Mouse (Mus musculus): ENCODE data around the gene Dnajc21. TPM values are rescaled to one million over a fixed set of nuclear protein-coding genes. Genes with fewer than 3 reads are reported as not detected.

Dnajc21 gene
- polyA plus RNA-seq (2015; fragmentation: Nextera tagmentation; extraction: Ambion mirVana) = 10.7 and 15.3 TPM in 2 replicates

GRCm38 (mm10) chr15:10470151-10470831 lies at the start of gene Dnajc21:
Gene Dnajc21, minus strand, starts transcription at chr15:10470516.

DNA sequence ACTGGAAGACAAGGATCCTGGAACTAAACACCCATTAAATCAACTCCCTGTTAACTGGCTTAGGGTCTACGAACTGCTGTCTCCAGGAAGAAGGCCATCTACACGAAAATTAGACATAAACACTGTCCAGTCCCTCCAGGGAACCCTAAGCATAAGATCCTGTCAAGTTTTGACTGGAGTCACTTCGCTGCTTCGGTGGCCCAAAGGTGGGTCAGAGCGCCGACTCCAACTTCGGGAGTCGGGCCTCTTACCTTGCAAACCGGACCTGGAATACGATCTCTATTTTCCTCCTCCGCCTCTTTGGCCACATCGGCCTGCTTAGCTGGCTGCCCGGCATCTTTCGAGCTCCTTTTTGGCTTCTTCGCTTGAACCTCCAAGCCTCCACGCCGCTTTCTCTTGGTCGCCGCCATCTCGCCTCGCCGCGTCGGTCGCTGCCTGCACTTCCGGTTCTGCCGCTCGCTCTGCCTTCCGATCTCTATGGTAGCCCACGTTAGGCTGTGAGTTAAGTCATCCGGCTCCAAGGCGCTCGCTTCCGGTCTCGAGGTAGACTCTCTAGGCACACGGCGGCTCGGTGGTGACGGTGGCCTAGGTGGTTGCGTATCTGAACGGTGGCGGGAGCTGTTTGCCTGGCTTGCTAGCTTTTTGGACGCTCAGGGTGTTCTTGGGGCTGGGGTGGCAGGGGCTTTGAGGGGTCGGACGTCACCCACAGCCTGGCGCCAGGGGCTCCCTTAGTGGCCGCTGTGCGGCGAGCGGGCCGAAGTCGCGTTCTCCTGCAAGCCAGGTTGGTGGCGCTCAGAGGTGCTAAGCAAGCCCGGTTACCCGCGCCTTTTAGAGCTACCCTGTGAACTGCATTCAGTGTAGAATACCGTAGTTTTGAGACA lies 15.4 kb upstream of the Dnajc21 start, which contains the start of the genes Brix1 and Rad1:
Gene Brix1, minus strand, starts transcription at position 464 of the 881 bp plus-strand sequence.
Gene Rad1, plus strand, starts transcription at position 535 of the 881 bp plus-strand sequence.

Other genes with a start within 250 kb of the Dnajc21 start
- gene Gm21973, start 145.1 kb downstream of the Dnajc21 start, polyA plus RNA-seq (2015; fragmentation: Nextera tagmentation; extraction: Ambion mirVana) = 0.61 TPM in 1 of 2 replicates, not detected in the other
- gene Agxt2, start 112.0 kb downstream of the Dnajc21 start, polyA plus RNA-seq (2015; fragmentation: Nextera tagmentation; extraction: Ambion mirVana) = 1.0 and 1.6 TPM in 2 replicates
- gene Brix1, start 15.4 kb upstream of the Dnajc21 start, polyA plus RNA-seq (2015; fragmentation: Nextera tagmentation; extraction: Ambion mirVana) = 101 and 129 TPM in 2 replicates
- 18.2 and 23.4 TPM in 2 replicates for gene Rad1, start 15.5 kb upstream of the Dnajc21 start, polyA plus RNA-seq (2015; fragmentation: Nextera tagmentation; extraction: Ambion mirVana)
- gene Ttc23l, start 88.2 kb upstream of the Dnajc21 start, polyA plus RNA-seq (2015; fragmentation: Nextera tagmentation; extraction: Ambion mirVana) = not detected in 2 replicates
- 11.4 and 17.7 TPM in 2 replicates for gene Rai14, start 244.1 kb upstream of the Dnajc21 start, polyA plus RNA-seq (2015; fragmentation: Nextera tagmentation; extraction: Ambion mirVana)